Mouse (Mus musculus) embryonic facial prominence, embryonic 10.5 days (tissue): ENCODE data around the gene Olfr622. TPM values are rescaled to one million over a fixed set of nuclear protein-coding genes. Genes with fewer than 3 reads are reported as not detected.

Experiments used
- DNase-seq: peaks from one replicate; pipeline ENCODE4 v3.0.0-alpha.2; 2017; ENCODE audit warnings: low spot score
- H3K27ac ChIP-seq: fragments of 300-500 bp; sonication (generic); replicated peaks from 2 replicates; pipeline ENCODE4 v1.5.1; 2016; ENCODE audit warnings: mild to moderate bottlenecking
- H3K27me3 ChIP-seq: fragments of 300-500 bp; sonication (generic); replicated peaks from 2 replicates; pipeline ENCODE4 v1.6.1; 2016; ENCODE audit warnings: low read depth, mild to moderate bottlenecking; ENCODE audit not compliant: poor library complexity, severe bottlenecking
- H3K36me3 ChIP-seq: fragments of 300-500 bp; sonication (generic); replicated peaks from 2 replicates; pipeline ENCODE4 v1.6.1; 2016; ENCODE audit warnings: mild to moderate bottlenecking, moderate library complexity
- H3K4me1 ChIP-seq: fragments of 300-500 bp; sonication (generic); 2 replicates; pipeline ENCODE4 v1.6.1; 2016
- H3K4me3 ChIP-seq: fragments of 300-500 bp; sonication (generic); 2 replicates; pipeline ENCODE4 v1.5.1; 2016; ENCODE audit warnings: mild to moderate bottlenecking, moderate library complexity
- H3K9me3 ChIP-seq: fragments of 300-500 bp; sonication (generic); 2 replicates; pipeline ENCODE4 v1.6.1; 2016; ENCODE audit warnings: mild to moderate bottlenecking
- WGBS: fragments of 180-500 bp; shearing (Covaris S2); methylation state at CpG from one replicate; pipeline ENCODE4 v1.1.7; 2016; 5-methylcytosine and 5-hydroxymethylcytosine counted together
- polyA plus RNA-seq: library from polyadenylated mRNA; unstranded; fragments of >200 nt; fragmentation: Nextera tagmentation; extraction: Ambion mirVana; gene quantifications from 2 replicates; pipeline ENCODE4 v1.2.1, GENCODE M21; 2016

Gene Olfr622
- not detected in 2 replicates for polyA plus RNA-seq

GRCm38 (mm10) chr7:103642602-103643001 is at the start of gene Olfr622:
Olfr622 (minus strand) TSS chr7:103642702.
- Histone ChIP-seq H3K27me3 (no peaks in the 10 kb centered on the region), H3K27ac (no peak within 1 kb of the TSS), H3K4me3 (no peak within 1 kb of the TSS), H3K36me3 (no peaks in the 10 kb centered on the region), H3K4me1 (no peaks in the 10 kb centered on the region), H3K9me3 (no peaks in the 10 kb centered on the region)
- WGBS, result 76% methylated on average over 1 of the region's 1 CpGs
- DNase-seq, result no peak

GRCm38 (mm10) chr7:103682420-103682819 is 39.9 kb upstream of the Olfr622 start, which contains the start of gene Olfr625-ps1:
Olfr625-ps1 (plus strand) TSS chr7:103682720.
- H3K9me3 ChIP-seq, result no peaks in the 10 kb centered on the region
- H3K4me3 ChIP-seq, result no peak within 1 kb of the TSS
- no peak within 1 kb of the TSS for H3K27ac ChIP-seq
- no peaks in the 10 kb centered on the region for H3K27me3 ChIP-seq
- no peak for DNase-seq
- H3K36me3 ChIP-seq, result no peaks in the 10 kb centered on the region
- H3K4me1 ChIP-seq, result no peaks in the 10 kb centered on the region

GRCm38 (mm10) chr7:103671091-103671490 is 28.6 kb upstream of the Olfr622 start, which contains the start of gene Olfr624:
Olfr624 (minus strand) TSS chr7:103671191.
- Histone ChIP-seq H3K27me3 (no peaks in the 10 kb centered on the region), H3K36me3 (no peaks in the 10 kb centered on the region), H3K4me1 (no peaks in the 10 kb centered on the region), H3K27ac (no peak within 1 kb of the TSS), H3K4me3 (no peak within 1 kb of the TSS), H3K9me3 (no peaks in the 10 kb centered on the region)
- no peak for DNase-seq
- 96% methylated on average over 2 of the region's 2 CpGs for WGBS

GRCm38 (mm10) chr7:103663598-103663997 is 21.1 kb upstream of the Olfr622 start, which contains the start of gene Olfr623:
Olfr623 (minus strand) TSS chr7:103663698.
- H3K27me3 ChIP-seq, result no peaks in the 10 kb centered on the region
- no peak within 1 kb of the TSS for H3K27ac ChIP-seq
- no peak within 1 kb of the TSS for H3K4me3 ChIP-seq
- H3K36me3 ChIP-seq, result no peaks in the 10 kb centered on the region
- no peaks in the 10 kb centered on the region for H3K4me1 ChIP-seq
- no peak for DNase-seq
- no peaks in the 10 kb centered on the region for H3K9me3 ChIP-seq

- H3K9me3 ChIP-seq, result no peaks in the 10 kb centered on the region
- no peaks in the 10 kb centered on the region for H3K4me1 ChIP-seq
- no peak for DNase-seq
- no peaks in the 10 kb centered on the region for H3K36me3 ChIP-seq
- H3K27ac ChIP-seq, result no peak overlapping the region
- H3K4me3 ChIP-seq, result no peak overlapping the region
- no peaks in the 10 kb centered on the region for H3K27me3 ChIP-seq
- 88% methylated on average over 4 of the region's 4 CpGs for WGBS
Observed at GRCm38 (mm10) chr7:103644070-103644469, 1.6 kb upstream of the Olfr622 start.

GRCm38 (mm10) chr7:103636795-103637194 is 5.7 kb downstream of the Olfr622 start:
- no peak for DNase-seq
- Histone ChIP-seq H3K4me3 (no peak overlapping the region), H3K36me3 (no peaks in the 10 kb centered on the region), H3K4me1 (no peaks in the 10 kb centered on the region), H3K27me3 (no peaks in the 10 kb centered on the region), H3K9me3 (no peaks in the 10 kb centered on the region), H3K27ac (no peak overlapping the region)

- H3K9me3 ChIP-seq, result no peaks in the 10 kb centered on the region
- H3K4me1 ChIP-seq, result no peaks in the 10 kb centered on the region
- no peaks in the 10 kb centered on the region for H3K36me3 ChIP-seq
- 69% methylated on average over 2 of the region's 2 CpGs for WGBS
- no peak for DNase-seq
- H3K4me3 ChIP-seq, result no peak within 1 kb of the TSS
- H3K27me3 ChIP-seq, result no peaks in the 10 kb centered on the region
- H3K27ac ChIP-seq, result no peak within 1 kb of the TSS
Observed at GRCm38 (mm10) chr7:103612434-103612833, 30.1 kb downstream of the Olfr622 start, which contains the start of gene Olfr620. Olfr620 (minus strand) TSS chr7:103612534.

GRCm38 (mm10) chr7:103607425-103607824 is 35.1 kb downstream of the Olfr622 start:
- Histone ChIP-seq H3K36me3 (no peaks in the 10 kb centered on the region), H3K27ac (no peak overlapping the region), H3K9me3 (no peaks in the 10 kb centered on the region), H3K4me1 (no peaks in the 10 kb centered on the region), H3K4me3 (no peak overlapping the region), H3K27me3 (no peaks in the 10 kb centered on the region)
- 85% methylated on average over 2 of the region's 2 CpGs for WGBS
- DNase-seq, result no peak

GRCm38 (mm10) chr7:103600275-103600674 is 42.2 kb downstream of the Olfr622 start, which contains the start of gene Olfr619:
Olfr619 (plus strand) TSS chr7:103600575.
- Histone ChIP-seq H3K36me3 (no peaks in the 10 kb centered on the region), H3K4me1 (no peaks in the 10 kb centered on the region), H3K27me3 (no peaks in the 10 kb centered on the region), H3K9me3 (no peaks in the 10 kb centered on the region), H3K4me3 (no peak within 1 kb of the TSS), H3K27ac (no peak within 1 kb of the TSS)
- no peak for DNase-seq

GRCm38 (mm10) chr7:103589803-103590202 is 52.7 kb downstream of the Olfr622 start, which contains the start of gene Olfr618:
Olfr618 (plus strand) TSS chr7:103590103.
- Histone ChIP-seq H3K4me1 (no peaks in the 10 kb centered on the region), H3K9me3 (no peaks in the 10 kb centered on the region), H3K27ac (no peak within 1 kb of the TSS), H3K4me3 (no peak within 1 kb of the TSS), H3K36me3 (no peaks in the 10 kb centered on the region), H3K27me3 (no peaks in the 10 kb centered on the region)
- 68% methylated on average over 2 of the region's 2 CpGs for WGBS
- no peak for DNase-seq

Other genes with a start within 250 kb of the Olfr622 start
- gene Usp17lc, start 227.6 kb downstream of the Olfr622 start, polyA plus RNA-seq, result not detected in 2 replicates
- not detected in 2 replicates for gene Olfr605, start 197.3 kb downstream of the Olfr622 start, polyA plus RNA-seq
- gene Olfr606, start 193.7 kb downstream of the Olfr622 start, polyA plus RNA-seq, result not detected in 2 replicates
- gene Olfr607, start 178.6 kb downstream of the Olfr622 start, polyA plus RNA-seq, result not detected in 2 replicates
- gene Olfr608, start 172.8 kb downstream of the Olfr622 start, polyA plus RNA-seq, result not detected in 2 replicates
- gene Olfr609, start 144.6 kb downstream of the Olfr622 start, polyA plus RNA-seq, result not detected in 2 replicates
- gene Olfr610, start 130.6 kb downstream of the Olfr622 start, polyA plus RNA-seq, result not detected in 2 replicates
- gene Olfr611, start 121.9 kb downstream of the Olfr622 start, polyA plus RNA-seq, result not detected in 2 replicates
- gene Olfr612, start 100.0 kb downstream of the Olfr622 start, polyA plus RNA-seq, result not detected in 2 replicates
- not detected in 2 replicates for gene Olfr613, start 94.6 kb downstream of the Olfr622 start, polyA plus RNA-seq
- not detected in 2 replicates for gene Olfr615, start 86.6 kb downstream of the Olfr622 start, polyA plus RNA-seq
- not detected in 2 replicates for gene Olfr616, start 73.6 kb downstream of the Olfr622 start, polyA plus RNA-seq
- gene Olfr617, start 69.6 kb downstream of the Olfr622 start, polyA plus RNA-seq, result not detected in 2 replicates
- not detected in 2 replicates for gene Olfr618, start 52.6 kb downstream of the Olfr622 start, polyA plus RNA-seq
- not detected in 2 replicates for gene Olfr619, start 42.1 kb downstream of the Olfr622 start, polyA plus RNA-seq
- not detected in 2 replicates for gene Olfr620, start 30.2 kb downstream of the Olfr622 start, polyA plus RNA-seq
- gene Olfr623, start 21.0 kb upstream of the Olfr622 start, polyA plus RNA-seq, result not detected in 2 replicates
- 0.04 and 0.05 TPM in 2 replicates for gene Olfr624, start 28.5 kb upstream of the Olfr622 start, polyA plus RNA-seq
- not detected in 2 replicates for gene Olfr625-ps1, start 40.0 kb upstream of the Olfr622 start, polyA plus RNA-seq
- not detected in 2 replicates for gene Olfr243, start 72.0 kb upstream of the Olfr622 start, polyA plus RNA-seq
- not detected in 2 replicates for gene Olfr628, start 87.7 kb upstream of the Olfr622 start, polyA plus RNA-seq
- not detected in 2 replicates for gene Olfr629, start 102.2 kb upstream of the Olfr622 start, polyA plus RNA-seq
- gene Olfr630, start 114.6 kb upstream of the Olfr622 start, polyA plus RNA-seq, result not detected in 2 replicates
- not detected in 2 replicates for gene Olfr69, start 128.9 kb upstream of the Olfr622 start, polyA plus RNA-seq
- not detected in 2 replicates for gene Olfr68, start 137.0 kb upstream of the Olfr622 start, polyA plus RNA-seq
- gene Olfr67, start 149.1 kb upstream of the Olfr622 start, polyA plus RNA-seq, result not detected in 2 replicates
- gene Hbb-bt, start 171.3 kb upstream of the Olfr622 start, polyA plus RNA-seq, result 142 and 287 TPM in 2 replicates
- 53.2 and 94.1 TPM in 2 replicates for gene Hbb-bs, start 185.4 kb upstream of the Olfr622 start, polyA plus RNA-seq
- gene Hbb-bh2, start 197.8 kb upstream of the Olfr622 start, polyA plus RNA-seq, result 0.29 TPM in 1 of 2 replicates, not detected in the other
- 2,995 and 3,161 TPM in 2 replicates for gene Hbb-bh1, start 200.5 kb upstream of the Olfr622 start, polyA plus RNA-seq
- 6,247 and 7,270 TPM in 2 replicates for gene Hbb-y, start 210.5 kb upstream of the Olfr622 start, polyA plus RNA-seq
- gene Olfr66, start 243.6 kb upstream of the Olfr622 start, polyA plus RNA-seq, result not detected in 2 replicates